23 mouse cellular contexts compared by ENCODE assay signal in the genomic region with DNA sequence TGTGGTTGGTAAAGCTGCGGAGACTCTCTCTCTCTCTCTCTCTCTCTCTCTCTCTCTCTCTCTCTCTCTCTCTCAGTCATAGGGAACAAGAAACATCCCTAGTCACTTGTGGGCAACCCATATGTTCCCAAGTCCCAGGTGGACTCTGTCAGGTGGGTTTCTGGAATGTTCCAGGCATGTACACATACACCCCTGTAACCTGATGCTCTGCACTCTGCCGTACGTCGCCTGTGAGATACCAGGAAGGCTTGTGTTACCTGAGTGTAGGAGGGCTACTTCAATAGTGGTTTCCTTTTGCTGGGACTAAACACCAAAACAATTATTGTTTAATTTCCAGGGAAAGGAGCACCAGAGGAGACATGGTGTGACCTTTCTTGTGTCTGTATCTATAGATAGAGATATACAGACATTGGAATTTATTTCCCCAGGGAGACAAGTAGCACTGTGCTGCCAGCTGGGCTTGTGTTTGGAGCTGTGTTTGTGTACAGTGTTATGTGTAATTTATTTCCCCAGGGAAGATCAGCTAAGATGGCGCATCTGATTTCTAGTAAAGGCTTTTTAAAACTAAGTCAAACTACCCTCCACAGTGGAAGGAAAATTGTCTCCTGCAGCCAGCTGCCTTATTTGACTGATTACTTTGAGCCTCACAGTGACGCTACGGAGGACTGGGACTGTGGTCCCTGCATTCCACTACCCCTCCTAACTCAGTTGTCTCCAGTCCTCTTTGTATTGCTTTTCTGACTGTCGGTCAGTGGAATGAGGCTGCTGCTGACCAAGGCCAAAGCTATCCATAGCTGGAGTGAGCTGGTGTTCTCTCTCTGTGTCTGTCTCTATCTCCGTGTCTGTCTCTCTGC.
DNase-seq lines count a peak whose midpoint lies in the region; ATAC-seq lines count a peak whose summit lies in the region.
"Had no signal": no experiment of that assay in that cellular context is flagged by ENCODE, and none has a peak within 500 bp of the region (broad histone marks: within the 10 kb centered on the region; RNA-seq: fewer than 3 reads in every experiment).

No protein-coding gene starts in this region.

- H3K4me1 ChIP-seq in hindbrain, embryonic 11.5 days (replicated peaks; ENCODE audit: control insufficient read depth, insufficient read depth, low read length), result no peaks in the 10 kb centered on the region
- no peaks in the 10 kb centered on the region; the same call in 1 of the 2 replicates for H3K4me1 ChIP-seq in hindbrain, embryonic 14.5 days (replicated peaks; ENCODE audit: control insufficient read depth, insufficient read depth, low read length)
- H3K4me1 ChIP-seq in lung, embryonic 16.5 days (replicated peaks; ENCODE audit: control insufficient read depth, insufficient read depth, low read length), result no peaks in the 10 kb centered on the region
- H3K4me1 ChIP-seq in forebrain, embryonic 13.5 days, result no peaks in the 10 kb centered on the region
- H3K4me1 ChIP-seq: embryonic facial prominence, embryonic 12.5 days; forebrain, embryonic 12.5 days; intestine, embryonic 15.5 days; limb, embryonic 10.5 days; liver, embryonic 15.5 days had no signal

- no peak overlapping the region for H3K4me2 ChIP-seq in hindbrain, embryonic 11.5 days (replicated peaks; ENCODE audit: low read depth, low read length)
- no peak overlapping the region for H3K4me2 ChIP-seq in hindbrain, embryonic 14.5 days (replicated peaks)
- no peak overlapping the region for H3K4me2 ChIP-seq in lung, embryonic 16.5 days (ENCODE audit: low read depth, low read length)
- H3K4me2 ChIP-seq in forebrain, embryonic 13.5 days, result no peak overlapping the region
- H3K4me2 ChIP-seq: embryonic facial prominence, embryonic 12.5 days; forebrain, embryonic 12.5 days; intestine, embryonic 15.5 days; liver, embryonic 15.5 days had no signal

- no peaks in the 10 kb centered on the region for H3K9me3 ChIP-seq in hindbrain, embryonic 11.5 days (ENCODE audit: control insufficient read depth, low read length)
- no peaks in the 10 kb centered on the region for H3K9me3 ChIP-seq in hindbrain, embryonic 14.5 days (ENCODE audit: control insufficient read depth, low read length)
- H3K9me3 ChIP-seq in lung, embryonic 16.5 days (ENCODE audit: control insufficient read depth, low read length), result no peaks in the 10 kb centered on the region
- H3K9me3 ChIP-seq in forebrain, embryonic 13.5 days (replicated peaks), result no peaks in the 10 kb centered on the region
- H3K9me3 ChIP-seq: embryonic facial prominence, embryonic 12.5 days; forebrain, embryonic 12.5 days; intestine, embryonic 15.5 days; limb, embryonic 10.5 days; liver, embryonic 15.5 days; megakaryocyte, embryonic 14.5 days had no signal

- H3K27me3 ChIP-seq in hindbrain, embryonic 11.5 days (ENCODE audit: control insufficient read depth, insufficient read depth, low read length), result no peaks in the 10 kb centered on the region
- no peaks in the 10 kb centered on the region for H3K27me3 ChIP-seq in hindbrain, embryonic 14.5 days (ENCODE audit: control insufficient read depth, insufficient read depth, low read length)
- H3K27me3 ChIP-seq in lung, embryonic 16.5 days (ENCODE audit: control insufficient read depth, insufficient read depth, low read depth, low read length), result no peaks in the 10 kb centered on the region
- H3K27me3 ChIP-seq in forebrain, embryonic 13.5 days, result no peaks in the 10 kb centered on the region
- H3K27me3 ChIP-seq: embryonic facial prominence, embryonic 12.5 days; forebrain, embryonic 12.5 days; intestine, embryonic 15.5 days; liver, embryonic 15.5 days had no signal

- no peak overlapping the region for H3K9ac ChIP-seq in hindbrain, embryonic 11.5 days (ENCODE audit: low read depth, low read length)
- H3K9ac ChIP-seq in hindbrain, embryonic 14.5 days, result no peak overlapping the region
- no peak overlapping the region for H3K9ac ChIP-seq in lung, embryonic 16.5 days (ENCODE audit: low read length)
- H3K9ac ChIP-seq in forebrain, embryonic 13.5 days, result no peak overlapping the region
- H3K9ac ChIP-seq: embryonic facial prominence, embryonic 12.5 days; forebrain, embryonic 12.5 days; intestine, embryonic 15.5 days; liver, embryonic 15.5 days had no signal

- 65% methylated on average over 9 of the region's 9 CpGs for WGBS in hindbrain, embryonic 11.5 days
- 57% methylated on average over 9 of the region's 9 CpGs for WGBS in hindbrain, embryonic 14.5 days
- 41% methylated on average over 9 of the region's 9 CpGs for WGBS in lung, embryonic 16.5 days
- whole genome bisulfite sequencing in forebrain, embryonic 13.5 days, result 78% methylated on average over 9 of the region's 9 CpGs

- no peak for DNase-seq in hindbrain, embryonic 11.5 days (ENCODE audit: low spot score)
- DNase-seq in hindbrain, embryonic 14.5 days (ENCODE audit: low spot score), result no peak
- DNase-seq in lung, adult 18-20 months, result no peak
- DNase-seq in retina, embryonic 14.5 days (ENCODE audit: low spot score), result peak; percentile 5
- no peak for DNase-seq in retina, postnatal 1 day
- DNase-seq: adrenal gland, postnatal 25 days; cerebellum, adult 9-10 months; gastrocnemius, adult 2 months; kidney, adult 8-10 months; kidney, postnatal 25 days; liver; right cerebral cortex, postnatal 14 days; spleen, adult 18-20 months had no signal

- H3K36me3 ChIP-seq in hindbrain, embryonic 11.5 days (ENCODE audit: control insufficient read depth, insufficient read depth, low read length), result no peaks in the 10 kb centered on the region
- H3K36me3 ChIP-seq in hindbrain, embryonic 14.5 days (replicated peaks; ENCODE audit: control insufficient read depth, insufficient read depth), result no peaks in the 10 kb centered on the region
- H3K36me3 ChIP-seq in lung, embryonic 16.5 days (ENCODE audit: control insufficient read depth, insufficient read depth, low read length), result no peaks in the 10 kb centered on the region
- no peaks in the 10 kb centered on the region for H3K36me3 ChIP-seq in forebrain, embryonic 13.5 days (ENCODE audit: poor library complexity, severe bottlenecking)
- H3K36me3 ChIP-seq: embryonic facial prominence, embryonic 12.5 days; forebrain, embryonic 12.5 days; intestine, embryonic 15.5 days; limb, embryonic 10.5 days; liver, embryonic 15.5 days had no signal

- no peak overlapping the region for H3K4me3 ChIP-seq in hindbrain, embryonic 11.5 days (ENCODE audit: low read depth, low read length)
- no peak overlapping the region for H3K4me3 ChIP-seq in hindbrain, embryonic 14.5 days (replicated peaks; ENCODE audit: low read length)
- no peak overlapping the region for H3K4me3 ChIP-seq in lung, embryonic 16.5 days (ENCODE audit: low read length)
- no peak overlapping the region for H3K4me3 ChIP-seq in forebrain, embryonic 13.5 days
- H3K4me3 ChIP-seq: embryonic facial prominence, embryonic 12.5 days; erythroblast, embryonic 14.5 days; forebrain, embryonic 12.5 days; gastrocnemius, adult 2 months; intestine, embryonic 15.5 days; layer of hippocampus, adult 2 months; limb, embryonic 10.5 days; liver, embryonic 15.5 days; megakaryocyte, embryonic 14.5 days had no signal

- H3K27ac ChIP-seq in hindbrain, embryonic 11.5 days (ENCODE audit: low read depth, low read length), result no peak overlapping the region
- no peak overlapping the region for H3K27ac ChIP-seq in hindbrain, embryonic 14.5 days
- H3K27ac ChIP-seq in lung, embryonic 16.5 days (ENCODE audit: low read length), result no peak overlapping the region
- H3K27ac ChIP-seq in forebrain, embryonic 13.5 days, result no peak overlapping the region
- H3K27ac ChIP-seq: embryonic facial prominence, embryonic 12.5 days; forebrain, embryonic 12.5 days; gastrocnemius, adult 2 months; intestine, embryonic 15.5 days; layer of hippocampus, adult 2 months; limb, embryonic 10.5 days; liver, embryonic 15.5 days had no signal

- peak; percentile 60 for ATAC-seq in hindbrain, embryonic 11.5 days (ENCODE audit: low FRiP score)
- no peak for ATAC-seq in hindbrain, embryonic 14.5 days (ENCODE audit: low FRiP score)
- ATAC-seq in lung, embryonic 16.5 days (ENCODE audit: low read depth), result peak; percentile 36; the same call in 1 of the 2 replicates
- no peak for ATAC-seq in forebrain, embryonic 13.5 days
- ATAC-seq: intestine, embryonic 15.5 days had no signal

Comparison
In these comparisons a context has a peak if more than half of its experiments do, and no peak if none do; other contexts are left out.
1. ATAC-seq: peak in hindbrain, embryonic 11.5 days (single experiment) and lung, embryonic 16.5 days (single experiment); none in hindbrain, embryonic 14.5 days (single experiment) and forebrain, embryonic 13.5 days (single experiment).